Mouse (Mus musculus) heart, postnatal 36 days (tissue): ENCODE data around the gene Prdx6b. TPM values are rescaled to one million over a fixed set of nuclear protein-coding genes. Genes with fewer than 3 reads are reported as not detected.

Source experiments
- DNase-seq, 2 experiments: peaks; one replicate each; pipeline ENCODE4 v3.0.0; 2021 to 2022
- intact Hi-C: fragments of 180-260 bp; cut with DNase I; formaldehyde crosslinking; loops from one replicate; pipeline ENCODE4 v1.15.1; 2025
- total RNA-seq, 2 experiments: library from RNA; stranded (reverse); gene quantifications; 2 replicates each; pipeline ENCODE4 v1.2.3; 2021

Prdx6b gene
- total RNA-seq, result not detected

GRCm38 (mm10) chr2:80292172-80292571 is at the start of gene Prdx6b:
Gene Prdx6b, plus strand, starts transcription at chr2:80292472.
- intact Hi-C loops, result no loop called here
- no peak for DNase-seq

- DNase-seq, result no peak
- intact Hi-C loops, result no loop called here
These were observed 44.8 kb upstream of the Prdx6b start for GRCm38 (mm10) chr2:80247466-80247865.

- intact Hi-C loops, result no loop called here
- no peak for DNase-seq
These were observed 44.4 kb upstream of the Prdx6b start for GRCm38 (mm10) chr2:80247868-80248267.

- DNase-seq, result no peak
- intact Hi-C loops, result loop anchor here (10.0 kb wide), 1 partner anchor 215 kb away; no protein-coding TSS in a partner anchor
These were observed 32.2 kb upstream of the Prdx6b start for GRCm38 (mm10) chr2:80259888-80260672.

- intact Hi-C loops, result loop anchor here (1.0 to 10.0 kb wide), 3 partner anchors 222 to 755 kb away; no protein-coding TSS in a partner anchor
- peak; percentile 57 to 59 for DNase-seq
These were observed 25.4 kb upstream of the Prdx6b start for GRCm38 (mm10) chr2:80266894-80267293.

GRCm38 (mm10) chr2:80268053-80268452 is 24.2 kb upstream of the Prdx6b start:
- DNase-seq, result no peak
- intact Hi-C loops, result loop anchor here (5.0 to 10.0 kb wide), 2 partner anchors 223 to 756 kb away; no protein-coding TSS in a partner anchor

- intact Hi-C loops, result no loop called here
- DNase-seq, result no peak
These were observed 20.8 kb upstream of the Prdx6b start for GRCm38 (mm10) chr2:80271431-80271830.

GRCm38 (mm10) chr2:80273038-80273437 is 19.2 kb upstream of the Prdx6b start:
- DNase-seq, result no peak
- intact Hi-C loops, result no loop called here

GRCm38 (mm10) chr2:80273763-80274162 is 18.5 kb upstream of the Prdx6b start:
- intact Hi-C loops, result no loop called here
- no peak for DNase-seq

GRCm38 (mm10) chr2:80275136-80275535 is 17.1 kb upstream of the Prdx6b start:
- no peak for DNase-seq

GRCm38 (mm10) chr2:80282214-80282613 is 10.1 kb upstream of the Prdx6b start:
- no peak for DNase-seq
- intact Hi-C loops, result no loop called here

More at GRCm38 (mm10) chr2:80275136-80275535, 17.1 kb upstream of the Prdx6b start:
- intact Hi-C loops, result no loop called here

- intact Hi-C loops, result no loop called here
These were observed 5.9 kb upstream of the Prdx6b start for GRCm38 (mm10) chr2:80286397-80286796.

GRCm38 (mm10) chr2:80298334-80298733 is 6.1 kb downstream of the Prdx6b start:
- DNase-seq, result no peak
- intact Hi-C loops, result no loop called here

More at GRCm38 (mm10) chr2:80286397-80286796, 5.9 kb upstream of the Prdx6b start:
- DNase-seq, result no peak

GRCm38 (mm10) chr2:80300806-80301205 is 8.5 kb downstream of the Prdx6b start:
- no peak for DNase-seq
- intact Hi-C loops, result no loop called here

- no peak for DNase-seq
- intact Hi-C loops, result no loop called here
These were observed 11.7 kb downstream of the Prdx6b start for GRCm38 (mm10) chr2:80303957-80304356.

GRCm38 (mm10) chr2:80307701-80308100 is 15.4 kb downstream of the Prdx6b start:
- intact Hi-C loops, result no loop called here
- no peak for DNase-seq

- no peak for DNase-seq
- intact Hi-C loops, result loop anchor here (10.0 kb wide), 1 partner anchor 675 kb away; the partner anchor contains the start of gene Itprid2
These were observed 17.5 kb downstream of the Prdx6b start for GRCm38 (mm10) chr2:80309775-80310174.

GRCm38 (mm10) chr2:80310772-80311171 is 18.5 kb downstream of the Prdx6b start:
- intact Hi-C loops, result loop anchor here (10.0 kb wide), 1 partner anchor 676 kb away; the partner anchor contains the start of gene Itprid2

GRCm38 (mm10) chr2:80311350-80311749 is 19.1 kb downstream of the Prdx6b start:
- intact Hi-C loops, result loop anchor here (10.0 kb wide), 1 partner anchor 677 kb away; the partner anchor contains the start of gene Itprid2
- DNase-seq, result no peak

More at GRCm38 (mm10) chr2:80310772-80311171, 18.5 kb downstream of the Prdx6b start:
- no peak for DNase-seq

- intact Hi-C loops, result loop anchor here (10.0 kb wide), 1 partner anchor 679 kb away; the partner anchor contains the start of gene Itprid2
- DNase-seq, result no peak
These were observed 21.9 kb downstream of the Prdx6b start for GRCm38 (mm10) chr2:80314201-80314600.

GRCm38 (mm10) chr2:80314854-80315241 is 22.6 kb downstream of the Prdx6b start:
- no peak for DNase-seq
- intact Hi-C loops, result loop anchor here (10.0 kb wide), 1 partner anchor 680 kb away; the partner anchor contains the start of gene Itprid2
